Mouse (Mus musculus) heart, postnatal 36 days (tissue): ENCODE results near the gene Chac1. TPM values are rescaled to one million over a fixed set of nuclear protein-coding genes. Genes with fewer than 3 reads are reported as not detected.

Experiments used
- DNase-seq, 2 experiments: peaks; one replicate each; pipeline ENCODE4 v3.0.0; 2021 to 2022
- intact Hi-C: fragments of 180-260 bp; cut with DNase I; formaldehyde crosslinking; loops from one replicate; pipeline ENCODE4 v1.15.1; 2025
- total RNA-seq, 2 experiments: library from RNA; stranded (reverse); gene quantifications; 2 replicates each; pipeline ENCODE4 v1.2.3; 2021

Gene Chac1
- total RNA-seq, 2 experiments from 2014 or later = 11.3 to 12.3 TPM

DNA sequence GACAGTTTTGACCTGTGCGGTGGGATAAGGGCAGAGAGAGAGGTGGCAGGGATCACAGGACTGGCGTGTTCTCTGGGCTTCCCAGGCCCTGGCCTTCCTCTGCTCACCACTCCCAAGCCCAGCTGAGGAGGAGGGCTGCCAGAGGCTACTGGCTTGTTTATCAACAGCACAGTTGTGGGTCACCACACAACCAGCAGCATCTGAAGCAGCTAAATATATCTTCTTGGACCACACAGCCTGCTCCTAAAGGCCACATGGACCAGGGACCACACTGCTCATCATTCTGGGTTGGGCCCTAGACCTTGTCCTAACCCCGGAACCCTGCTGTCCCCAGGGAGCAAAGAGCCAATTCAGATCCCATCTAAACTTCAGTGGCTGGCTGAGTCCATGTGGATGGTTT lies 13.9 kb downstream of the Chac1 start:
- DNase-seq = no peak
- intact Hi-C loops = no loop called here

DNA sequence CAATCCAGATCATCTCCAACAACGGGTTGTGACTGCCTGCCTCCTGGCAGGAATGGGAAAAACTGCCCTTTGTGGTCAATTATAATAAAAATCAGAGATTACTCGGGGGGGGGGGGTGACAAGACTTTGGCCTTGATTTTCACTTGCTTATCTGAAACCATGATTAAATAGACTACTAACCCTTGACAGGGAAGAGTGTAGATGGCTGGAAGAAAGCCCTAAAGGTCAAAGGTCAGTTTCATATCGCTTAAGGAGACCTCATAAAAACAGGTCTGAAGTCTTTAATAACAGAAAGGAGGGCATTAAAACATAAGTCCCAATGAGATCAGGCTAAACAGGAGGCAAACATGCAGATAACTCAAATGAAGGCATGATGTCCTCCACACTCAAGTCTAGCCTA lies 16.3 kb downstream of the Chac1 start:
- no peak for DNase-seq
- intact Hi-C loops = no loop called here

DNA sequence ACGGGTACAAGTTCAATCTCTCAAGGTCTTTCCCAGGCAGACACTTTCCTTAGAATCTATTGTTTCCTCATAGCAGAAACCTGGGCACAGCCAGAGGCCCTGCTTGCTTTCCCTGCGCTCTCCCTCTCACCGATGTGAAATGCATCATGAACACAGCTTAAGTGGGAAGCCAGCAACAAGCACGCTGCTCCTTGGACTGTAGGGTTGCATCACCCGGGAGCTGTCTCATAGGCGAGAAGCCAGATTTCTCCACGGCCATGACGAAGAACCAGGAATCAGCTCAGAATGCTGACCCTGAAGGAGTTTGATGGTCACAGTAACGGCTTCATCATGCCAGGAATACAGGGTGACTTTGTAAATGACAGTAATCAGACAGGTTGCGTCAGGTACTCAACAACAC lies 19.1 kb downstream of the Chac1 start:
- no peak for DNase-seq
- intact Hi-C loops = no loop called here

DNA sequence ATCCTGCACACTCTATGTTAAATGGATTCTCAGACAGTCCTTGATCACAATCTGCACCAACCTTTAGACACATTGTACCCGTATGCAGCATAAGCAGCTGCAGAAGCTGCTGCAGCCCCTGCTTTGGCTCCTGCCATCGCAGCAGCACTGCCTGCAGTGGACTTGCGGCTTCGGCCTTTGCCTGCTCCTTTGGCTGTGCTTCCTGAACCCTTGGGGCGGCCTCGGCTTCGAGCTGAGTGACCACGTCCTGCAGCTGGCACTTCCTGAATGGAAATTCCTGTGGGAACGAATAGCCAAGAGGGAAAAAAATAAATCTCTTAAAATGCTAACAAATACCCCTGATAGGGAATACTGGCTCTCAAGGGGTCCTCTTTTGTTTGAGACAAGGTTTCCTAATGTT lies 26.3 kb downstream of the Chac1 start:
- intact Hi-C loops = loop anchor here (2.0 kb wide), 1 partner anchor 32 kb away; no protein-coding TSS in a partner anchor
- no peak for DNase-seq

DNA sequence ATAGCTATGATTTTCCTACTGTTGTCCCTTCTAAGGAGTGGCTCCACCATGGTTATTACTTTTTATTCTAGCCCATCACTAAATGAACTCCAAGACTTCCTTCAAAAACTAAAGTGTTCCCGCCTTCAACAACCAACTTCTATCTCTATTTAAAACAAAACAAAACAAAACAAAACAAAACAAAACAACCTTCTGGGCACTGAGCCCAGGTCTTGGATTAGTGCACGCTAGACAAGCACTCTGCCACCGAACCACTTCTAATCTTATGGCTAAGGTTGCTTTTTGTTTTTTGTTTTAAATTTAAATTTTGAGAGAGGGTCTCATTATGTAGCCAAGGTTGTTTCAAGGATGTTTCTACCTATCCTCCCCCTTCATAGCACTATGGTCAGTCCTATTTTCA lies 26.8 kb downstream of the Chac1 start:
- intact Hi-C loops = loop anchor here (2.0 kb wide), 1 partner anchor 33 kb away; no protein-coding TSS in a partner anchor
- no peak for DNase-seq

DNA sequence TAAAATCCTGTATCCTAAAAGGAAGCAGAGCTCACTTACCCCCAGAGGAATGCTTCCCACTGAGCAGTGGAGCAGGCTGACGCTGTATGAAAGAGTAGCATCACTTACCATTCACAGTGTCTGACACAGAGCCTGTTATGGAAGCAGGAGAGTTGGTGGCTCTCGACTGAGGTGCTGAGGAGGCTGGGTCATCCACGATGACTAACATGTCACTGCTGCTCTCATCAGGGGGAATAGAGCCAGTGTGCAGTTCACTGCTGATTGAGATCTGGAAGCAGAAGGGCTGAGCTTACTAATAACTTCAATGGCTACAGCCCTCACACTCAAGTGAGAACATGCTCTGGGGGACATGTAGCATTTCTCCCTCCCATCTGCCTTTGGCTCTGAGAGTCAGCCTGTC lies 28.4 kb downstream of the Chac1 start:
- intact Hi-C loops = no loop called here
- no peak for DNase-seq

DNA sequence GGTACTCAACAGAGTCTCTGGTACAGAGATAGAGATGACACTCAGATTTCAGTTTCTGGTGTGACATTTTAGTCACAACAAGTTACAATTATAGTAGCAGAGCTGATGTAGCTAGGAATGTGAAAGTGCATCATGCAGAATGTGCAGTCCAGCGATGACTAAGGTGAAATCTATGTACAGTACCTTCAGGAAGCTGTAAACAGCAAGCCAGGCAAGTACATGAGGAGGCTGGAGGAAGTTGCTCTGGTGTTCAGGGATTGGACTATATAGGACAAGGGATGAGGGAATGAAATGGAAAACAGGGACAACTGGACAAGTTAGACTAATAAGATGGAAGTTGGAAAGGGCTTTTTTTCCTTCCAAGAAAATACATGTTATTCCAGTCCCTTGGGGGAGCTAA lies 37.2 kb downstream of the Chac1 start:
- DNase-seq = no peak
- intact Hi-C loops = no loop called here

DNA sequence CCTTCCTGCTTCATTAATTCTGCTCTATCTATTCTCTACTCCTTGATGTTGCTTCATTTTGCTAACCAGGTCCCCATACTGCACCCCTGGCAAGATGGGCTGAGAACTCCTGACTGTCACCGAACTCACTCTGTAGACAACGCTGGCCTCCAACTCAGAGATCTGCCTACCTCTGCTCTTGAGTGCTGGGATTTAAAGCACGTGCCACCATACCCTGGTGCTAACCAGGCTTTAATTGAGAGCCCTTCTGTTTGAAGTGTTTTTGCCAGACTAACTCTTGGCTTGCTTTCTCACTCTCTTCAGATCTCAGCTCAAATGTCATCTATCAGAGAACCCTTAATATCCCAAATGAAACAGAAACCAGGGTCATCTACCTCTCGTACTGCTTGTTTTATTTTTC lies 39.0 kb downstream of the Chac1 start:
- intact Hi-C loops = no loop called here
- no peak for DNase-seq

DNA sequence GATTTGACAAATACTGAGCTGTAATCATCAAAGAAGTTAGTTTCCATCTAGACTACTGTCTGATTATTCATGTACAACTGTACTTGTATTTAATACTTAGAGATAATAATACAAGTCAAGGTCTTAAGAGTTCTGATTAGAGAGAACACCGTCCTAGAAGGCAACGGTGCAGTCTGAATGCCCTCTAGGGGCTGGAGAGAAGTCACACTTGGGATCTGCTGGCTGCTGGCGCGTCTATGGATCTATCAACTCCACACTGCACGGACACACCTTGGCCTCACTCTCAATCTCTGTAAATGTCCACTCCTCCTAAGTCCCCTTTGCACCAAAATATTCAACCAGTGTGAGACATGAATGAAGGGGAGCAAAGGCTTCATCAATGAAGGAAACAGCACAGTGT lies 47.2 kb downstream of the Chac1 start:
- no peak for DNase-seq
- intact Hi-C loops = no loop called here

DNA sequence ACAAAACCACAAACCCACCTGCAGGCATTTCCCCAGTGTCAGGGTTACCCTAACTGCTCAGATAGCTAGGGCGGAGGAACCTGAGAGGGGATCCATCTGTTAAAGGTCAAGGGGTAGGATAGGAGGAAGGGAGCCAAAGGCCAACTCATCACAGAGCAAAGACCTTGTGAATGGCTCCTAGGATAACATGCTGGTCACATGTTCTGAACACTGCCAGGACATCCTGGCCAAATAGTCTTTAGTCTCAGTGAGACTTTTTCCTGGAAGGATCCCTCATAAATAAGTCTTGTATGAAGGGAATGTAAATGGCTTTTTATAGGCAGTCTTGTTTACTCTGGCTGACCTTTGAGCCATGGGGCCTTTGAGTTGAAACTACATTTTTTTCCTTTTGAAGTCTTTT lies 47.6 kb downstream of the Chac1 start:
- intact Hi-C loops = no loop called here
- DNase-seq = no peak

DNA sequence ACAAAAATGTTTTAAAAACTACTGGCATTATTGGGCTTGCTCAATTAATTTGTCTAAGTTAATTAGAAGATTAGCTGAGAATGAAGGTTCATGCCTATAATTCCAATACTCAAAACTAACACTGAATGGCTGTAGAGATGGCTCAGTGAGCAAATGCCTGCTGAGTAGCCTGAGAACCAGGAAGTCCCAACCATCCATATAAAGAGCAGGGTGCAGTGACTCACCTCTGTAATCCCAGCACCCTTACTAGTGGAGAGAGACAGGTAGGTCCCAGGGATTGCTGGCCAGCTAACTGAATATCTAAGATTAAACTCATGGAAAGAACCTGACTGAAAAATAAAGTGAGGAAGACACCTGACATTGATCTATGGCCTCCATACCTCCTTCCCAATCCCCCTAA lies 48.3 kb downstream of the Chac1 start:
- DNase-seq = no peak
- intact Hi-C loops = no loop called here

Other genes starting within 250 kb of the Chac1 start
- gene Rad51, start 238.4 kb upstream of the Chac1 start, total RNA-seq = 1 to 10 TPM in 1 of 2 experiments, under 1 TPM in 1; 0.54 to 1.7 TPM
- 10 to 100 TPM; 14.3 to 19.9 TPM for gene Rmdn3, start 194.2 kb upstream of the Chac1 start, total RNA-seq
- 1 to 10 TPM; 4.3 to 6.5 TPM for gene Gchfr, start 183.5 kb upstream of the Chac1 start, total RNA-seq
- not detected for gene Gm14137, start 176.7 kb upstream of the Chac1 start, total RNA-seq
- 10 to 100 TPM; 11.0 to 13.2 TPM for gene Zfyve19, start 142.6 kb upstream of the Chac1 start, total RNA-seq
- 1 to 10 TPM; 7.6 to 9.9 TPM for gene Dnajc17, start 142.4 kb upstream of the Chac1 start, total RNA-seq
- not detected for gene Ppp1r14d, start 121.3 kb upstream of the Chac1 start, total RNA-seq
- gene Spint1, start 113.9 kb upstream of the Chac1 start, total RNA-seq = not detected
- not detected for gene Rhov, start 80.0 kb upstream of the Chac1 start, total RNA-seq
- 10 to 100 TPM; 13.5 to 13.9 TPM for gene Vps18, start 62.5 kb upstream of the Chac1 start, total RNA-seq
- gene Dll4, start 25.4 kb upstream of the Chac1 start, total RNA-seq = 10 to 100 TPM; 16.3 to 22.1 TPM
- gene Ino80, start 126.5 kb downstream of the Chac1 start, total RNA-seq = 10 to 100 TPM; 10.4 to 12.7 TPM
- under 1 TPM; 0.06 to 0.11 TPM for gene Exd1, start 196.4 kb downstream of the Chac1 start, total RNA-seq
- gene Chp1, start 196.5 kb downstream of the Chac1 start, total RNA-seq = 10 to 100 TPM; 92.1 to 94.7 TPM